Mouse (Mus musculus) erythroid progenitor cell, adult 5-6 weeks (primary cell): ENCODE results near the gene Ccnk. TPM values are rescaled to one million over a fixed set of nuclear protein-coding genes. Genes with fewer than 3 reads are reported as not detected.

Experiments used
- ATAC-seq: replicated peaks from 2 replicates; pipeline ENCODE4 v1.8.0; 2016; ENCODE audit warnings: moderate number of reproducible peaks, mild to moderate bottlenecking, moderate TSS enrichment, inconsistent platforms; ENCODE audit not compliant: poor library complexity, low FRiP score, severe bottlenecking
- total RNA-seq, 2 experiments: library from RNA; stranded (forward) in 1 of 2; stranded (reverse) in 1 of 2; fragments of 150-400 nt in 1 of 2; fragments of 186-747, 209-891 nt in 1 of 2; gene quantifications; 2 replicates each; pipeline versions ENCODE4 v1.2.3 to v1.2.4; 2015 to 2017; ENCODE audit warnings: low replicate concordance in 2 of 2

Ccnk gene
- total RNA-seq, 2 experiments from 2014 or later, result 24.7 to 38.1 TPM

GRCm38 (mm10) chr12:108240953-108241588, 61.7 kb downstream of the Ccnk start:
- no peak for ATAC-seq

GRCm38 (mm10) chr12:108241626-108242025, 62.2 kb downstream of the Ccnk start:
- no peak for ATAC-seq

- no peak for ATAC-seq
Measured at GRCm38 (mm10) chr12:108242243-108242745, 62.9 kb downstream of the Ccnk start.

- no peak for ATAC-seq
Measured at GRCm38 (mm10) chr12:108244778-108245177, 65.4 kb downstream of the Ccnk start.

- no peak for ATAC-seq
Measured at GRCm38 (mm10) chr12:108245579-108245978, 66.2 kb downstream of the Ccnk start.

- no peak for ATAC-seq
Measured at GRCm38 (mm10) chr12:108246759-108247500, 67.6 kb downstream of the Ccnk start.

GRCm38 (mm10) chr12:108249019-108249418, 69.6 kb downstream of the Ccnk start:
- ATAC-seq, result no peak

GRCm38 (mm10) chr12:108249522-108249921, 70.1 kb downstream of the Ccnk start:
- ATAC-seq, result no peak

- ATAC-seq, result no peak
Measured at GRCm38 (mm10) chr12:108251034-108251792, 71.8 kb downstream of the Ccnk start.

- no peak for ATAC-seq
Measured at GRCm38 (mm10) chr12:108251825-108252542, 72.6 kb downstream of the Ccnk start.

Other genes with a start within 250 kb of the Ccnk start
- gene Bcl11b, start 176.0 kb upstream of the Ccnk start, total RNA-seq (2015; ENCODE audit: low replicate concordance), result 0.72 and 1.3 TPM in 2 replicates
- gene Bcl11b, start 176.0 kb upstream of the Ccnk start, total RNA-seq (2017; ENCODE audit: low replicate concordance), result 0.38 and 1.3 TPM in 2 replicates
- gene Setd3, start 265 bp upstream of the Ccnk start, total RNA-seq (2015; ENCODE audit: low replicate concordance), result 121 and 122 TPM in 2 replicates
- 162 and 177 TPM in 2 replicates for gene Setd3, start 265 bp upstream of the Ccnk start, total RNA-seq (2017; ENCODE audit: low replicate concordance)
- not detected in 2 replicates for gene Ccdc85c, start 95.8 kb downstream of the Ccnk start, total RNA-seq (2015; ENCODE audit: low replicate concordance)
- gene Ccdc85c, start 95.8 kb downstream of the Ccnk start, total RNA-seq (2017; ENCODE audit: low replicate concordance), result 0.64 and 6.3 TPM in 2 replicates
- not detected in 2 replicates for gene Hhipl1, start 126.7 kb downstream of the Ccnk start, total RNA-seq (2015; ENCODE audit: low replicate concordance)
- gene Hhipl1, start 126.7 kb downstream of the Ccnk start, total RNA-seq (2017; ENCODE audit: low replicate concordance), result not detected in 2 replicates
- not detected in 2 replicates for gene Cyp46a1, start 154.8 kb downstream of the Ccnk start, total RNA-seq (2015; ENCODE audit: low replicate concordance)
- gene Cyp46a1, start 154.8 kb downstream of the Ccnk start, total RNA-seq (2017; ENCODE audit: low replicate concordance), result not detected in 2 replicates
- gene Eml1, start 191.4 kb downstream of the Ccnk start, total RNA-seq (2015; ENCODE audit: low replicate concordance), result not detected in 2 replicates
- gene Eml1, start 191.4 kb downstream of the Ccnk start, total RNA-seq (2017; ENCODE audit: low replicate concordance), result not detected in 2 replicates